Mouse (Mus musculus) megakaryocyte, embryonic 14.5 days (primary cell): ENCODE measurements around the gene Wfdc12.

Source experiments
- FLI1 ChIP-seq: IDR thresholded peaks from 2 replicates; pipeline ENCODE4 v1.6.1; 2012; ENCODE audit warnings: low read length, inconsistent platforms, mixed read lengths
- GATA1 ChIP-seq: IDR thresholded peaks from 3 replicates; pipeline ENCODE4 v1.6.1; 2012; ENCODE audit warnings: mixed read lengths, low read length, inconsistent platforms, borderline replicate concordance

DNA sequence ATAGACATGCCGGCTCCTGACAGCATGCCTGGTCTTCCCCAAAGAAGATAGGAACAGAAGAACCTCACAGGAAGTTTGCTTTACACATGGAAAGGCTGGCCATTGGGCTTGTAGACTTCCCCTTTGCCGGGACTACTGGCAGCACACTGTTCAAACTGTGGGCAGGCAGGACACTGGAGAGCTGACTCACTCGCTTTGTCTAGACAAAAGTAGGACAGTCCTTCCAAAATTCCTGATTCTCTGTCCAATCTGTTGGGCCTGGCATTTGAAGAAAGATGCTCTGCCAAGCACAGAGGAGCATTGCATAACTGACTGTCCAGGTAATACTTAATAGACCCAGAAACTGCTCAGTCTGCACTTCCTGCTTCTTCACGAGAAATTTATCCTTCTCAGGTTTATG lies 16.3 kb upstream of the Wfdc12 start:
- TF ChIP-seq GATA1, result no peak
- TF ChIP-seq FLI1, result no peak
